Mouse (Mus musculus) liver, adult 2 months (tissue): ENCODE data around the gene Gpr3. TPM values are rescaled to one million over a fixed set of nuclear protein-coding genes. Genes with fewer than 3 reads are reported as not detected.
A peak's percentile ranks its signal among the peaks of the same experiment; 100 is the strongest.

Experiments used
- DNase-seq: peaks from one replicate; pipeline ENCODE4 v3.0.0-alpha.2; 2011; ENCODE audit warnings: low read depth, low spot score; ENCODE audit errors: extremely low read depth
- H3K27ac ChIP-seq: fragments of 200-500 bp; replicated peaks from 2 replicates; pipeline ENCODE4 v1.5.1; 2012; ENCODE audit warnings: low read depth, mild to moderate bottlenecking, control low read depth, inconsistent platforms, low read length; ENCODE audit not compliant: insufficient read depth
- H3K27me3 ChIP-seq: fragments of 200-500 bp; 2 replicates; pipeline ENCODE4 v1.6.1; 2012; ENCODE audit warnings: mild to moderate bottlenecking, moderate library complexity, low read length, inconsistent platforms; ENCODE audit not compliant: control insufficient read depth, insufficient read depth
- H3K36me3 ChIP-seq: fragments of 200-500 bp; 2 replicates; pipeline ENCODE4 v1.6.1; 2012; ENCODE audit warnings: low read length, inconsistent platforms; ENCODE audit not compliant: control insufficient read depth, insufficient read depth
- H3K4me1 ChIP-seq: fragments of 200-500 bp; 2 replicates; pipeline ENCODE4 v1.6.1; 2011; ENCODE audit warnings: low read length; ENCODE audit not compliant: control insufficient read depth, insufficient read depth
- H3K4me3 ChIP-seq: fragments of 200-500 bp; 2 replicates; pipeline ENCODE4 v1.5.1; 2011; ENCODE audit warnings: low read depth, mild to moderate bottlenecking, control low read depth, low read length, moderate library complexity; ENCODE audit not compliant: insufficient read depth
- H3K79me2 ChIP-seq: fragments of 200-500 bp; 2 replicates; pipeline ENCODE4 v1.6.1; 2012; ENCODE audit warnings: inconsistent platforms, mild to moderate bottlenecking, low read length, moderate library complexity; ENCODE audit not compliant: control insufficient read depth, insufficient read depth
- H3K9ac ChIP-seq: fragments of 200-500 bp; 2 replicates; pipeline ENCODE4 v1.6.1; 2012; ENCODE audit warnings: low read depth, mild to moderate bottlenecking, control low read depth, inconsistent platforms, low read length
- CTCF ChIP-seq: fragments of 200-500 bp; IDR thresholded peaks from 2 replicates; pipeline ENCODE4 v1.5.1; 2011; ENCODE audit warnings: low read depth, low read length, control low read depth
- POLR2A ChIP-seq: fragments of 200-500 bp; IDR thresholded peaks from 2 replicates; pipeline ENCODE4 v1.6.1; 2011; ENCODE audit warnings: low read length, control low read depth; ENCODE audit not compliant: insufficient read depth; ENCODE audit errors: extremely low read depth
- WGBS: fragments of 180-500 bp; shearing (Covaris S2); methylation state at CpG from one replicate; pipeline ENCODE4 v1.1.7; 2018; 5-methylcytosine and 5-hydroxymethylcytosine counted together
- polyA plus RNA-seq: library from polyadenylated mRNA; depleted of rRNA; stranded (reverse); fragments of >200 nt; gene quantifications from 2 replicates; pipeline ENCODE4 v1.2.3, GENCODE M21; 2012
- total RNA-seq: library from RNA; depleted of rRNA; stranded (reverse); fragments of >200 nt; gene quantifications from 2 replicates; pipeline ENCODE4 v1.2.3, GENCODE M21; 2014

Gene Gpr3
- total and polyA plus RNA-seq, 2 experiments: not detected

GRCm38 (mm10) chr4:133210788-133211390, 1.4 kb downstream of the Gpr3 start:
- no peaks in the 10 kb centered on the region; the same call in 1 of the 2 replicates for H3K27me3 ChIP-seq

GRCm38 (mm10) chr4:133210023-133210787, 2.1 kb downstream of the Gpr3 start:
- no peaks in the 10 kb centered on the region for H3K36me3 ChIP-seq
- no peak for TF ChIP-seq POLR2A
- TF ChIP-seq CTCF: no peak
- no peak overlapping the region for H3K9ac ChIP-seq
- H3K27me3 ChIP-seq: no peaks in the 10 kb centered on the region; the same call in 1 of the 2 replicates
- H3K4me1 ChIP-seq: peaks cover 4% of the 10 kb centered on the region
- H3K27ac ChIP-seq: no peak overlapping the region
- no peak for DNase-seq
- H3K79me2 ChIP-seq: no peaks in the 10 kb centered on the region
- H3K4me3 ChIP-seq: no peak overlapping the region
- WGBS: 94% methylated on average over 24 of the region's 24 CpGs

More at GRCm38 (mm10) chr4:133210788-133211390, 1.4 kb downstream of the Gpr3 start:
- Histone ChIP-seq H3K9ac (no peak overlapping the region), H3K4me1 (peaks cover 4% of the 10 kb centered on the region), H3K27ac (no peak overlapping the region), H3K36me3 (no peaks in the 10 kb centered on the region), H3K4me3 (no peak overlapping the region), H3K79me2 (no peaks in the 10 kb centered on the region)
- WGBS: 96% methylated on average over 19 of the region's 19 CpGs
- no peak for DNase-seq
- no peak for TF ChIP-seq POLR2A
- TF ChIP-seq CTCF: no peak

- Histone ChIP-seq H3K27ac (no peak overlapping the region), H3K4me3 (no peak overlapping the region), H3K36me3 (no peaks in the 10 kb centered on the region), H3K9ac (no peak overlapping the region), H3K79me2 (no peaks in the 10 kb centered on the region), H3K27me3 (no peaks in the 10 kb centered on the region; the same call in 1 of the 2 replicates), H3K4me1 (peaks cover 4% of the 10 kb centered on the region)
- DNase-seq: peak; percentile 34
- 6% methylated on average over 11 of the region's 11 CpGs for WGBS
- TF ChIP-seq CTCF (peak; percentile 90), POLR2A (no peak)
Measured at GRCm38 (mm10) chr4:133209366-133209765, 3.0 kb downstream of the Gpr3 start.

- TF ChIP-seq CTCF (no peak), POLR2A (no peak)
- Histone ChIP-seq H3K27me3 (no peaks in the 10 kb centered on the region), H3K36me3 (no peaks in the 10 kb centered on the region), H3K4me3 (no peak overlapping the region), H3K27ac (no peak overlapping the region), H3K9ac (no peak overlapping the region), H3K4me1 (no peaks in the 10 kb centered on the region), H3K79me2 (no peaks in the 10 kb centered on the region)
- no peak for DNase-seq
- WGBS: 76% methylated on average over 7 of the region's 7 CpGs
Measured at GRCm38 (mm10) chr4:133204379-133204778, 8.0 kb downstream of the Gpr3 start.

- TF ChIP-seq POLR2A (no peak), CTCF (no peak)
- DNase-seq: no peak
- no peak overlapping the region for H3K27ac ChIP-seq
- H3K79me2 ChIP-seq: no peaks in the 10 kb centered on the region
- no peak overlapping the region for H3K9ac ChIP-seq
- no peaks in the 10 kb centered on the region for H3K36me3 ChIP-seq
- WGBS: 80% methylated on average over 3 of the region's 3 CpGs
- no peaks in the 10 kb centered on the region for H3K4me1 ChIP-seq
- no peaks in the 10 kb centered on the region for H3K27me3 ChIP-seq
- no peak overlapping the region for H3K4me3 ChIP-seq
Measured at GRCm38 (mm10) chr4:133203591-133203990, 8.7 kb downstream of the Gpr3 start.

- TF ChIP-seq POLR2A: no peak
- TF ChIP-seq CTCF: no peak
- Histone ChIP-seq H3K27ac (no peak overlapping the region), H3K4me3 (no peak overlapping the region), H3K9ac (no peak overlapping the region), H3K4me1 (no peaks in the 10 kb centered on the region), H3K79me2 (no peaks in the 10 kb centered on the region), H3K27me3 (no peaks in the 10 kb centered on the region), H3K36me3 (no peaks in the 10 kb centered on the region)
- 93% methylated on average over 3 of the region's 3 CpGs for WGBS
- DNase-seq: no peak
Measured at GRCm38 (mm10) chr4:133202254-133202653, 10.1 kb downstream of the Gpr3 start.
